11 mouse cellular contexts compared by ENCODE assay signal in genomic region chr10:27387531-27387930, GRCm38 (mm10).
DNase-seq lines count a peak whose midpoint lies in the region; ATAC-seq and TF ChIP-seq lines count a peak whose summit lies in the region.
"Had no signal": no experiment of that assay in that cellular context is flagged by ENCODE, and none has a peak within 500 bp of the region (broad histone marks: within the 10 kb centered on the region; RNA-seq: fewer than 3 reads in every experiment).

No protein-coding gene starts in this region.

- H3K9ac ChIP-seq in heart, embryonic 12.5 days = no peak overlapping the region
- no peak overlapping the region for H3K9ac ChIP-seq in lung, embryonic 14.5 days
- H3K9ac ChIP-seq in intestine, embryonic 15.5 days = no peak overlapping the region
- H3K9ac ChIP-seq: forebrain, embryonic 13.5 days had no signal

- no peak overlapping the region for H3K4me3 ChIP-seq in heart, embryonic 12.5 days
- no peak overlapping the region for H3K4me3 ChIP-seq in lung, embryonic 14.5 days (ENCODE audit: low read depth, low read length)
- H3K4me3 ChIP-seq in thymus, adult 2 months (ENCODE audit: control insufficient read depth, insufficient read depth, low read length) = no peak overlapping the region
- no peak overlapping the region for H3K4me3 ChIP-seq in intestine, embryonic 15.5 days (replicated peaks)
- H3K4me3 ChIP-seq: embryonic facial prominence, embryonic 10.5 days; forebrain, embryonic 13.5 days; myocyte had no signal

- TF ChIP-seq CTCF in lung, embryonic 14.5 days (IDR thresholded peaks at IDR 0.05; ENCODE audit: low read depth) = no peak
- TF ChIP-seq CTCF in thymus, adult 2 months (IDR thresholded peaks at IDR 0.05; ENCODE audit: borderline replicate concordance, control insufficient read depth, extremely low read depth, insufficient read depth, low read length, poor library complexity) = no peak

- H3K27me3 ChIP-seq in heart, embryonic 12.5 days (replicated peaks) = no peaks in the 10 kb centered on the region
- H3K27me3 ChIP-seq in lung, embryonic 14.5 days (ENCODE audit: insufficient read depth, low read length) = no peaks in the 10 kb centered on the region
- H3K27me3 ChIP-seq in thymus, adult 2 months (ENCODE audit: control insufficient read depth, insufficient read depth, low read length) = no peaks in the 10 kb centered on the region
- H3K27me3 ChIP-seq in intestine, embryonic 15.5 days (replicated peaks) = no peaks in the 10 kb centered on the region
- H3K27me3 ChIP-seq: forebrain, embryonic 13.5 days had no signal

- peak; percentile 98 for DNase-seq in heart, adult 11 months
- peak; percentile 4 for DNase-seq in lung, embryonic 14.5 days
- no peak for DNase-seq in lung, postnatal 4 days
- peak; percentile 45 for DNase-seq in kidney, adult 18-20 months
- peak; percentile 38 for DNase-seq in lung, postnatal 25 days (ENCODE audit: low spot score)
- no peak for DNase-seq in thymus, adult 2 months

- no peak for ATAC-seq in heart, embryonic 12.5 days (ENCODE audit: insufficient number of reproducible peaks, low FRiP score)
- no peak for ATAC-seq in lung, embryonic 14.5 days (ENCODE audit: insufficient read depth)
- ATAC-seq in intestine, embryonic 15.5 days = no peak
- ATAC-seq: forebrain, embryonic 13.5 days had no signal

- TF ChIP-seq POLR2A in thymus, adult 2 months (IDR thresholded peaks at IDR 0.05; ENCODE audit: control insufficient read depth, extremely low read depth, insufficient read depth, low read length, poor library complexity) = no peak

- no peak overlapping the region for H3K27ac ChIP-seq in heart, embryonic 12.5 days (ENCODE audit: poor library complexity, severe bottlenecking)
- no peak overlapping the region for H3K27ac ChIP-seq in lung, embryonic 14.5 days (ENCODE audit: low read depth)
- no peak overlapping the region for H3K27ac ChIP-seq in thymus, adult 2 months (ENCODE audit: control insufficient read depth, insufficient read depth, low read length)
- H3K27ac ChIP-seq in intestine, embryonic 15.5 days = no peak overlapping the region
- H3K27ac ChIP-seq: embryonic facial prominence, embryonic 10.5 days; forebrain, embryonic 13.5 days had no signal

- no peaks in the 10 kb centered on the region for H3K36me3 ChIP-seq in heart, embryonic 12.5 days
- H3K36me3 ChIP-seq in lung, embryonic 14.5 days (ENCODE audit: insufficient read depth) = no peaks in the 10 kb centered on the region
- H3K36me3 ChIP-seq in thymus, adult 2 months (ENCODE audit: control insufficient read depth, insufficient read depth, low read length) = no peaks in the 10 kb centered on the region
- no peaks in the 10 kb centered on the region for H3K36me3 ChIP-seq in intestine, embryonic 15.5 days
- H3K36me3 ChIP-seq: embryonic facial prominence, embryonic 10.5 days had no signal

- H3K9me3 ChIP-seq in heart, embryonic 12.5 days (replicated peaks) = no peaks in the 10 kb centered on the region
- H3K9me3 ChIP-seq in lung, embryonic 14.5 days (ENCODE audit: low read depth, low read length) = no peaks in the 10 kb centered on the region
- no peaks in the 10 kb centered on the region for H3K9me3 ChIP-seq in intestine, embryonic 15.5 days
- H3K9me3 ChIP-seq: embryonic facial prominence, embryonic 10.5 days; forebrain, embryonic 13.5 days had no signal

- no peak overlapping the region for H3K4me2 ChIP-seq in heart, embryonic 12.5 days
- no peak overlapping the region for H3K4me2 ChIP-seq in lung, embryonic 14.5 days
- H3K4me2 ChIP-seq in intestine, embryonic 15.5 days (replicated peaks) = no peak overlapping the region
- H3K4me2 ChIP-seq: forebrain, embryonic 13.5 days had no signal

- 74% methylated on average over 1 of the region's 1 CpGs for WGBS in heart, embryonic 12.5 days
- WGBS in lung, embryonic 14.5 days = 35% methylated on average over 1 of the region's 1 CpGs
- 24% methylated on average over 1 of the region's 1 CpGs for WGBS in thymus, adult 2 months
- whole genome bisulfite sequencing in intestine, embryonic 15.5 days = 24% methylated on average over 1 of the region's 1 CpGs

- H3K4me1 ChIP-seq in heart, embryonic 12.5 days (replicated peaks) = no peaks in the 10 kb centered on the region
- no peaks in the 10 kb centered on the region for H3K4me1 ChIP-seq in lung, embryonic 14.5 days (ENCODE audit: insufficient read depth)
- H3K4me1 ChIP-seq in thymus, adult 2 months (replicated peaks; ENCODE audit: control insufficient read depth, insufficient read depth, low read length) = no peaks in the 10 kb centered on the region
- no peaks in the 10 kb centered on the region for H3K4me1 ChIP-seq in intestine, embryonic 15.5 days (replicated peaks)
- H3K4me1 ChIP-seq: embryonic facial prominence, embryonic 10.5 days; forebrain, embryonic 13.5 days had no signal

Comparison
In these comparisons a context has a peak if more than half of its experiments do, and no peak if none do; other contexts are left out.
1. DNase-seq: peak in heart, adult 11 months (single experiment), lung, embryonic 14.5 days (single experiment), kidney, adult 18-20 months (single experiment) and lung, postnatal 25 days (single experiment); none in lung, postnatal 4 days (0 of 2) and thymus, adult 2 months (single experiment).